Mouse (Mus musculus) kidney, adult 2 months (tissue): ENCODE results near the gene Jak3. TPM values are rescaled to one million over a fixed set of nuclear protein-coding genes. Genes with fewer than 3 reads are reported as not detected.
A peak's percentile ranks its signal among the peaks of the same experiment; 100 is the strongest.

Experiments used
- DNase-seq: peaks from one replicate; pipeline ENCODE4 v3.0.0; 2021
- H3K27ac ChIP-seq: fragments of 200-500 bp; 2 replicates; pipeline ENCODE4 v1.5.1; 2012; ENCODE audit warnings: low read depth, low read length, control low read depth, inconsistent platforms; ENCODE audit not compliant: insufficient read depth
- H3K27me3 ChIP-seq: fragments of 200-500 bp; replicated peaks from 2 replicates; pipeline ENCODE4 v1.6.1; 2012; ENCODE audit warnings: mild to moderate bottlenecking, moderate library complexity, low read length, inconsistent platforms; ENCODE audit not compliant: control insufficient read depth, insufficient read depth
- H3K36me3 ChIP-seq: fragments of 200-500 bp; 2 replicates; pipeline ENCODE4 v1.6.1; 2012; ENCODE audit warnings: mild to moderate bottlenecking, moderate library complexity, low read length, inconsistent platforms; ENCODE audit not compliant: control insufficient read depth, insufficient read depth
- H3K4me1 ChIP-seq: fragments of 200-500 bp; 2 replicates; pipeline ENCODE4 v1.6.1; 2011; ENCODE audit warnings: low read length; ENCODE audit not compliant: control insufficient read depth, insufficient read depth
- H3K4me3 ChIP-seq: fragments of 200-500 bp; 2 replicates; pipeline ENCODE4 v1.5.1; 2011; ENCODE audit warnings: mild to moderate bottlenecking, low read depth, low read length, control low read depth; ENCODE audit not compliant: insufficient read depth
- CTCF ChIP-seq: fragments of 200-500 bp; conservative IDR thresholded peaks from 2 replicates; pipeline ENCODE4 v1.5.1; 2011; ENCODE audit warnings: low read depth, mild to moderate bottlenecking, control low read depth, low read length, moderate library complexity, mixed read lengths; ENCODE audit not compliant: insufficient read depth, insufficient read length
- POLR2A ChIP-seq: fragments of 200-500 bp; IDR thresholded peaks from one replicate; pipeline ENCODE4 v1.6.1; 2011; ENCODE audit warnings: low read depth, low read length, control low read depth
- WGBS: fragments of 180-500 bp; shearing (Covaris S2); methylation state at CpG from one replicate; pipeline ENCODE4 v1.1.7; 2018; 5-methylcytosine and 5-hydroxymethylcytosine counted together
- polyA plus RNA-seq: library from polyadenylated mRNA; depleted of rRNA; stranded (reverse); fragments of >200 nt; gene quantifications from 2 replicates; pipeline ENCODE4 v1.2.3, GENCODE M21; 2012; rRNA removed

Jak3 gene
- polyA plus RNA-seq, result 15.1 and 16.5 TPM in 2 replicates

DNA sequence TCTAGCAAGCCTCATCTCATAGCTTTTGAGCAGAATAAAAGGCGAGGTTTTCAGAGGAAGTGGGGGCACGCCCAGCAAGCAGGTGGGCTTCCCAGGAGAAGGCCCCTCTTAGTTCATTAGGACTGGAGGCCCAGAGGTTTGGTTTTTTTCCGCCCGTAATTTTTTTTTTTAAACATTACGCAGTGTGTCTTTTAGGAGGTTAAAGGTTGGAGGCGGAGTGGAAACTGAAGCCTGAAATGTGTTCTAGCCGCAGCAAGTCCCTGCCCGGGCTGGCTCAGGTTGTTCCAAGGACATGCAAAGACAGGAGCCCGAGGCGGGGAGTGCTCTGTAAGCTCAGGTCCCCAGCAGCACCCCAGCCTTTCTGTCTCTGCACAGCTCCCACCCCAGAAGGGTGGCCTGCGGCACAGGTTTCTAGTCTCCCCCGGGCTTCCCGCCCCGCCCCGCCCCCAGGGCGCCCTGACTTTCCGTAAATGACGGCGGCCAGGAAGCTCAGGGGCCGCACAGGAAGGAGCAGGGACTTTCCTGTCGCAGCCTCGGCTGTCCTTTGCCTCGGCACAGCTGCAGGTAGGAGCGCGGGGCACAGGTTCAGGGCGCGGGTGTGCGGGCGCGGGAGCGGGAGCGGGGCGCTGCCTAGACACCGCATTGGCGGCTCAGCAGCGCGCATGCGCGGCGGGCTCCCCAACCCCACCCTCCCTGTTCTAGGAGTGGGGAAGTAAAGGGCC is at the start of gene Jak3:
Jak3 (plus strand) TSS at position 277 of the 722 bp plus-strand sequence.
- TF ChIP-seq POLR2A (peak; percentile 38), CTCF (no peak)
- peak within 1 kb of the TSS; percentile 99 for H3K4me3 ChIP-seq
- no peaks in the 10 kb centered on the region for H3K36me3 ChIP-seq
- no peaks in the 10 kb centered on the region for H3K27me3 ChIP-seq
- H3K27ac ChIP-seq, result peak within 1 kb of the TSS; percentile 86
- DNase-seq, result peak; percentile 69
- WGBS, result 3% methylated on average over 40 of the region's 40 CpGs
- peaks cover 5% of the 10 kb centered on the region; the same call in 1 of the 2 replicates for H3K4me1 ChIP-seq

GRCm38 (mm10) chr8:71626753-71627152 is 49.3 kb upstream of the Jak3 start:
- no peaks in the 10 kb centered on the region for H3K27me3 ChIP-seq
- H3K27ac ChIP-seq, result no peak overlapping the region
- no peaks in the 10 kb centered on the region; the same call in 1 of the 2 replicates for H3K36me3 ChIP-seq
- H3K4me3 ChIP-seq, result no peak overlapping the region
- DNase-seq, result no peak
- no peak for TF ChIP-seq POLR2A
- TF ChIP-seq CTCF, result no peak
- 91% methylated on average over 9 of the region's 9 CpGs for WGBS
- peaks cover 3% of the 10 kb centered on the region; the same call in 1 of the 2 replicates for H3K4me1 ChIP-seq

- H3K4me3 ChIP-seq, result no peak overlapping the region
- H3K27ac ChIP-seq, result 0 out of 2 replicates have a peak overlapping the region, but pooled peaks have one; percentile 16
- 55% methylated on average over 9 of the region's 9 CpGs for WGBS
- no peaks in the 10 kb centered on the region for H3K27me3 ChIP-seq
- peaks cover 3% of the 10 kb centered on the region; the same call in 1 of the 2 replicates for H3K4me1 ChIP-seq
- no peak for TF ChIP-seq CTCF
- no peak for TF ChIP-seq POLR2A
- peak; percentile 24 for DNase-seq
- no peaks in the 10 kb centered on the region for H3K36me3 ChIP-seq
These were observed 48.6 kb upstream of the Jak3 start for GRCm38 (mm10) chr8:71627265-71628099.

- no peaks in the 10 kb centered on the region for H3K27me3 ChIP-seq
- peak overlapping the region; percentile 58 for H3K4me3 ChIP-seq
- TF ChIP-seq CTCF, result no peak
- TF ChIP-seq POLR2A, result no peak
- H3K36me3 ChIP-seq, result no peaks in the 10 kb centered on the region
- peaks cover 3% of the 10 kb centered on the region; the same call in 1 of the 2 replicates for H3K4me1 ChIP-seq
- WGBS, result 14% methylated on average over 16 of the region's 16 CpGs
- DNase-seq, result no peak
- peak overlapping the region; percentile 12; the same call in 1 of the 2 replicates for H3K27ac ChIP-seq
These were observed 47.5 kb upstream of the Jak3 start for GRCm38 (mm10) chr8:71628396-71629095.

- peaks cover 3% of the 10 kb centered on the region; the same call in 1 of the 2 replicates for H3K4me1 ChIP-seq
- under 1% methylated on average over 55 of the region's 55 CpGs for WGBS
- peak; percentile 26; the same call in 1 of the 2 replicates for TF ChIP-seq CTCF
- TF ChIP-seq POLR2A, result no peak
- H3K27me3 ChIP-seq, result no peaks in the 10 kb centered on the region
- H3K27ac ChIP-seq, result no peak overlapping the region
- H3K36me3 ChIP-seq, result no peaks in the 10 kb centered on the region
- DNase-seq, result peak; percentile 96
- peak overlapping the region; percentile 58 for H3K4me3 ChIP-seq
These were observed 46.9 kb upstream of the Jak3 start for GRCm38 (mm10) chr8:71629096-71629697.

DNA sequence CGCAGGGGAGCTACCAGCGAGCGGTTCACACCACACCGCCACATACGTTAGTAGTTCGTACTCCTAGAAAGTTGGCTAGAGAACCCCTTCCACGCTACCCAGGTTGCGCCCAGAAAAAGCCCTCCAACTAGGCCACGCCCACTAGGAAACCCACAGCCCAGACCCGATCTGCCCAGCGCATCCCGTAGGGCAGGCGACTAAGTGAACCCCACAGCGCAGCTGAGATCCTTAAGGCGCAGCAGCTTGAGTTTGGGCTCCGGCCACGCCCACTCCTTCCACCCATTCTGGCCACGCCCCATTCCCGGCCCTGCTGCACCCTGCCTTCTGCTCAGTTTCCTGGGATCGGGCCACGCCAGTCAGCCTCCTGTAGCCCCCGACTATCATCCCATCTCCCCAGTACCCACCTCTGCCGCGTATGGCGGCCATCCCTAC is 46.3 kb upstream of the Jak3 start:
- Histone ChIP-seq H3K27me3 (no peaks in the 10 kb centered on the region), H3K4me3 (peak overlapping the region; percentile 58; the same call in 1 of the 2 replicates), H3K36me3 (no peaks in the 10 kb centered on the region), H3K4me1 (peaks cover 3% of the 10 kb centered on the region; the same call in 1 of the 2 replicates), H3K27ac (no peak overlapping the region)
- TF ChIP-seq POLR2A (no peak), CTCF (no peak)
- DNase-seq, result peak; percentile 61
- 6% methylated on average over 25 of the region's 25 CpGs for WGBS

DNA sequence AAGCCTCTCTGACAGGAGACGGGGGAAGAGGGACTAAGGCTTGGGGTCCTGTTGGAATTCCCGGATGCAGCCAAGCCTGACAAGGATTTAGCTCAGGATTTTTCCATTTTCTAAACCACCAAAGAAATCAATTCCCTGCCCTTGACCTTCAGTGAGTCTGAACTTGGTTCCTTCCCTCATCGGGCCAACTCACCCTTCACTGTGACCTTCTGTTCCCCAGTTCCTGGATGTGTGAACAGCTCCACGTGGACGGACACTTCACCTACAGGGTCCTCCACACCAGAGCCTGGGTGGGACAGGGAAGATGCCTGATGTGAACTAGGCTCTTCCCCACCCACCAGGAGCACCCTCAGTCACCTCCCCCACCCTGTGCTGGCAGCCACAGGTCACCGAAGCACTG is 45.3 kb upstream of the Jak3 start:
- no peak overlapping the region for H3K4me3 ChIP-seq
- no peaks in the 10 kb centered on the region for H3K36me3 ChIP-seq
- WGBS, result 65% methylated on average over 6 of the region's 6 CpGs
- DNase-seq, result no peak
- H3K27ac ChIP-seq, result no peak overlapping the region
- no peak for TF ChIP-seq CTCF
- no peak for TF ChIP-seq POLR2A
- H3K27me3 ChIP-seq, result no peaks in the 10 kb centered on the region
- peaks cover 3% of the 10 kb centered on the region; the same call in 1 of the 2 replicates for H3K4me1 ChIP-seq
